Mouse (Mus musculus) spleen, adult 2 months (tissue): Measurements from ENCODE around the gene Rpl13a.

Source experiments
- CTCF ChIP-seq: fragments of 200-500 bp; IDR thresholded peaks from 2 replicates; pipeline ENCODE4 v1.5.1; 2011; ENCODE audit warnings: mild to moderate bottlenecking, inconsistent platforms; ENCODE audit not compliant: insufficient read depth, insufficient read length, insufficient replicate concordance; ENCODE audit errors: extremely low read depth
- POLR2A ChIP-seq: fragments of 200-500 bp; IDR thresholded peaks from 2 replicates; pipeline ENCODE4 v1.6.1; 2011; ENCODE audit warnings: low read depth, low read length, inconsistent platforms

GRCm38 (mm10) chr7:45131850-45132249 is 3.3 kb upstream of the Rpl13a start:
- no peak for TF ChIP-seq POLR2A
- no peak for TF ChIP-seq CTCF
